Mouse (Mus musculus) kidney, embryonic 15.5 days (tissue): ENCODE results near the gene Eif4a1. TPM values are rescaled to one million over a fixed set of nuclear protein-coding genes. Genes with fewer than 3 reads are reported as not detected.

Source experiments
- ATAC-seq: fragments of 200-750 bp; cut with Nextera tagmentation; replicated peaks from 2 replicates; pipeline ENCODE4 v1.8.0; 2017; ENCODE audit warnings: moderate TSS enrichment; ENCODE audit not compliant: low FRiP score
- H3K27ac ChIP-seq: fragments of 300-500 bp; sonication (generic); 2 replicates; pipeline ENCODE4 v1.5.1; 2015; ENCODE audit warnings: mild to moderate bottlenecking, inconsistent platforms
- H3K27me3 ChIP-seq: fragments of 300-500 bp; sonication (generic); 2 replicates; pipeline ENCODE4 v1.6.1; 2015; ENCODE audit warnings: inconsistent platforms
- H3K36me3 ChIP-seq: fragments of 300-500 bp; sonication (generic); 2 replicates; pipeline ENCODE4 v1.6.1; 2015; ENCODE audit warnings: inconsistent platforms
- H3K4me1 ChIP-seq: fragments of 300-500 bp; sonication (generic); 2 replicates; pipeline ENCODE4 v1.6.1; 2015; ENCODE audit warnings: inconsistent platforms
- H3K4me2 ChIP-seq: fragments of 300-500 bp; sonication (generic); 2 replicates; pipeline ENCODE4 v1.6.1; 2015; ENCODE audit warnings: moderate library complexity, mild to moderate bottlenecking, inconsistent platforms
- H3K4me3 ChIP-seq: fragments of 300-500 bp; sonication (generic); replicated peaks from 2 replicates; pipeline ENCODE4 v1.5.1; 2015; ENCODE audit warnings: mild to moderate bottlenecking, inconsistent platforms
- H3K9ac ChIP-seq: fragments of 300-500 bp; sonication (generic); 2 replicates; pipeline ENCODE4 v1.6.1; 2015; ENCODE audit warnings: mild to moderate bottlenecking, inconsistent platforms
- H3K9me3 ChIP-seq: fragments of 300-500 bp; sonication (generic); replicated peaks from 2 replicates; pipeline ENCODE4 v1.6.1; 2016; ENCODE audit warnings: inconsistent platforms
- WGBS: fragments of 180-500 bp; shearing (Covaris S2); methylation state at CpG from one replicate; pipeline ENCODE4 v1.1.7; 2015; ENCODE audit warnings: mixed read lengths; 5-methylcytosine and 5-hydroxymethylcytosine counted together
- polyA plus RNA-seq: library from polyadenylated mRNA; unstranded; fragments of >200 nt; fragmentation: Nextera tagmentation; extraction: Ambion mirVana; gene quantifications from 2 replicates; pipeline ENCODE4 v1.2.1, GENCODE M21; 2015

Gene Eif4a1
- polyA plus RNA-seq, 1 experiment from 2014 or later: 589 TPM

- H3K9ac ChIP-seq: no peak overlapping the region
- no peaks in the 10 kb centered on the region for H3K36me3 ChIP-seq
- no peaks in the 10 kb centered on the region for H3K27me3 ChIP-seq
- no peak overlapping the region for H3K4me3 ChIP-seq
- H3K27ac ChIP-seq: no peak overlapping the region
- 0 out of 2 replicates have a peak, but pooled peaks cover 3% of the 10 kb centered on the region for H3K9me3 ChIP-seq
- no peak for ATAC-seq
- 89% methylated on average over 3 of the region's 3 CpGs for WGBS
- H3K4me1 ChIP-seq: peaks cover 25% of the 10 kb centered on the region
- H3K4me2 ChIP-seq: no peak overlapping the region
These were observed 25.2 kb upstream of the Eif4a1 start for GRCm38 (mm10) chr11:69697396-69697795.

GRCm38 (mm10) chr11:69695361-69696181 is 23.3 kb upstream of the Eif4a1 start, which contains the start of the genes Tnfsf12 and Tnfsfm13:
Tnfsf12 (minus strand) TSS chr11:69695849.
Tnfsfm13 (minus strand) TSS chr11:69696098.
- peaks cover 25% of the 10 kb centered on the region for H3K4me1 ChIP-seq
- peak within 1 kb of the TSS; percentile 79 for H3K9ac ChIP-seq
- 0 out of 2 replicates have a peak, but pooled peaks cover 3% of the 10 kb centered on the region for H3K9me3 ChIP-seq
- ATAC-seq: peak; percentile 86
- peak within 1 kb of the TSS; percentile 91 for H3K27ac ChIP-seq
- WGBS: under 1% methylated on average over 37 of the region's 41 CpGs
- H3K36me3 ChIP-seq: no peaks in the 10 kb centered on the region
- peak within 1 kb of the TSS; percentile 91 for H3K4me2 ChIP-seq
- H3K27me3 ChIP-seq: no peaks in the 10 kb centered on the region
- H3K4me3 ChIP-seq: peak within 1 kb of the TSS; percentile 61

- H3K9ac ChIP-seq: peak overlapping the region; percentile 79
- H3K36me3 ChIP-seq: no peaks in the 10 kb centered on the region
- ATAC-seq: no peak; the same call in 1 of the 2 replicates
- H3K27ac ChIP-seq: peak overlapping the region; percentile 91
- H3K27me3 ChIP-seq: no peaks in the 10 kb centered on the region
- WGBS: 29% methylated on average over 6 of the region's 6 CpGs
- peaks cover 25% of the 10 kb centered on the region for H3K4me1 ChIP-seq
- H3K4me2 ChIP-seq: peak overlapping the region; percentile 91
- H3K9me3 ChIP-seq: 0 out of 2 replicates have a peak, but pooled peaks cover 3% of the 10 kb centered on the region
- peak overlapping the region; percentile 61 for H3K4me3 ChIP-seq
These were observed 22.8 kb upstream of the Eif4a1 start for GRCm38 (mm10) chr11:69695046-69695360.

- Histone ChIP-seq H3K27ac (peak overlapping the region; percentile 18; the same call in 1 of the 2 replicates), H3K9ac (no peak overlapping the region), H3K9me3 (0 out of 2 replicates have a peak, but pooled peaks cover 2% of the 10 kb centered on the region), H3K4me2 (no peak overlapping the region), H3K36me3 (no peaks in the 10 kb centered on the region), H3K27me3 (no peaks in the 10 kb centered on the region), H3K4me3 (no peak overlapping the region), H3K4me1 (peaks cover 25% of the 10 kb centered on the region)
- ATAC-seq: no peak
- WGBS: 53% methylated on average over 11 of the region's 11 CpGs
These were observed 21.3 kb upstream of the Eif4a1 start for GRCm38 (mm10) chr11:69693421-69693965.

- Histone ChIP-seq H3K36me3 (no peaks in the 10 kb centered on the region), H3K9me3 (no peaks in the 10 kb centered on the region), H3K4me2 (no peak overlapping the region), H3K4me1 (peaks cover 25% of the 10 kb centered on the region), H3K27ac (peak overlapping the region; percentile 18; the same call in 1 of the 2 replicates), H3K4me3 (no peak overlapping the region), H3K27me3 (no peaks in the 10 kb centered on the region), H3K9ac (no peak overlapping the region)
- no peak for ATAC-seq
- 86% methylated on average over 6 of the region's 6 CpGs for WGBS
These were observed 20.6 kb upstream of the Eif4a1 start for GRCm38 (mm10) chr11:69692863-69693262.

- H3K9me3 ChIP-seq: no peaks in the 10 kb centered on the region
- no peaks in the 10 kb centered on the region for H3K36me3 ChIP-seq
- 65% methylated on average over 9 of the region's 9 CpGs for WGBS
- no peak for ATAC-seq
- no peak overlapping the region for H3K4me3 ChIP-seq
- no peak overlapping the region for H3K9ac ChIP-seq
- H3K27me3 ChIP-seq: no peaks in the 10 kb centered on the region
- peaks cover 25% of the 10 kb centered on the region for H3K4me1 ChIP-seq
- no peak overlapping the region for H3K4me2 ChIP-seq
- H3K27ac ChIP-seq: peak overlapping the region; percentile 7; the same call in 1 of the 2 replicates
These were observed 20.1 kb upstream of the Eif4a1 start for GRCm38 (mm10) chr11:69692196-69692811.

GRCm38 (mm10) chr11:69689891-69690290 is 17.7 kb upstream of the Eif4a1 start:
- H3K36me3 ChIP-seq: no peaks in the 10 kb centered on the region
- H3K4me2 ChIP-seq: no peak overlapping the region
- ATAC-seq: no peak
- H3K9me3 ChIP-seq: no peaks in the 10 kb centered on the region
- H3K27ac ChIP-seq: no peak overlapping the region
- WGBS: 90% methylated on average over 1 of the region's 1 CpGs
- H3K4me3 ChIP-seq: no peak overlapping the region
- H3K4me1 ChIP-seq: peaks cover 35% of the 10 kb centered on the region
- H3K9ac ChIP-seq: no peak overlapping the region
- H3K27me3 ChIP-seq: no peaks in the 10 kb centered on the region

GRCm38 (mm10) chr11:69687061-69687460 is 14.8 kb upstream of the Eif4a1 start:
- Histone ChIP-seq H3K9me3 (no peaks in the 10 kb centered on the region), H3K27ac (peak overlapping the region; percentile 7; the same call in 1 of the 2 replicates), H3K4me2 (no peak overlapping the region), H3K36me3 (no peaks in the 10 kb centered on the region), H3K27me3 (no peaks in the 10 kb centered on the region), H3K4me1 (peaks cover 33% of the 10 kb centered on the region), H3K4me3 (no peak overlapping the region), H3K9ac (no peak overlapping the region)
- ATAC-seq: no peak
- WGBS: 61% methylated on average over 5 of the region's 5 CpGs

GRCm38 (mm10) chr11:69686377-69686776 is 14.2 kb upstream of the Eif4a1 start:
- no peak overlapping the region for H3K9ac ChIP-seq
- WGBS: 15% methylated on average over 4 of the region's 4 CpGs

GRCm38 (mm10) chr11:69685526-69686148 is 13.4 kb upstream of the Eif4a1 start, which contains the start of gene Tnfsf13:
Tnfsf13 (minus strand) TSS chr11:69685784.
- Histone ChIP-seq H3K4me1 (peaks cover 41% of the 10 kb centered on the region), H3K27me3 (no peaks in the 10 kb centered on the region), H3K4me3 (no peak within 1 kb of the TSS), H3K36me3 (no peaks in the 10 kb centered on the region), H3K4me2 (no peak within 1 kb of the TSS), H3K9me3 (no peaks in the 10 kb centered on the region), H3K27ac (peak within 1 kb of the TSS; percentile 79), H3K9ac (no peak within 1 kb of the TSS)
- 73% methylated on average over 10 of the region's 10 CpGs for WGBS
- ATAC-seq: no peak

More at GRCm38 (mm10) chr11:69686377-69686776, 14.2 kb upstream of the Eif4a1 start:
- ATAC-seq: no peak
- H3K27me3 ChIP-seq: no peaks in the 10 kb centered on the region
- peaks cover 35% of the 10 kb centered on the region for H3K4me1 ChIP-seq
- no peak overlapping the region for H3K4me3 ChIP-seq
- peak overlapping the region; percentile 7; the same call in 1 of the 2 replicates for H3K27ac ChIP-seq
- no peaks in the 10 kb centered on the region for H3K9me3 ChIP-seq
- no peak overlapping the region for H3K4me2 ChIP-seq
- no peaks in the 10 kb centered on the region for H3K36me3 ChIP-seq

GRCm38 (mm10) chr11:69684936-69685335 is 12.7 kb upstream of the Eif4a1 start:
- Histone ChIP-seq H3K4me3 (no peak overlapping the region), H3K36me3 (peaks cover 7% of the 10 kb centered on the region), H3K4me1 (peaks cover 48% of the 10 kb centered on the region), H3K27ac (peak overlapping the region; percentile 79; the same call in 1 of the 2 replicates), H3K27me3 (no peaks in the 10 kb centered on the region), H3K9ac (no peak overlapping the region), H3K4me2 (no peak overlapping the region), H3K9me3 (no peaks in the 10 kb centered on the region)
- ATAC-seq: no peak
- WGBS: 86% methylated on average over 6 of the region's 6 CpGs
